Mouse (Mus musculus): Measurements from ENCODE around the gene Ppp2r1a.

DNA sequence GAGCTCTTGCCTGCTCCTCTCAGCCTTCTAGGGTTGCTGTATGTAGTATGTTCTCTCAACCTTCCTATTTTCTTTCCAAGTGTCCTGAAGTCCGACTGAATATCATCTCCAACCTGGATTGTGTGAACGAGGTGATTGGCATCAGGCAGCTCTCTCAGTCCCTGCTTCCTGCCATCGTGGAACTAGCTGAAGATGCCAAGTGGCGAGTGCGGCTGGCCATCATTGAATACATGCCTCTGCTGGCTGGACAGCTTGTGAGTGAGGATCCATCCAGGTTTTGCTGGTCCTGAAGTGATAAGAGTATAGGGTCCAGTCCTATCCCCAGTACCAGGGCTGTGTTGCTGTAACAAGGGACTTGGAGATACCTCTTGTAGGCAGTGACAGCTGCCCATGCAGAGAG lies 15.3 kb downstream of the Ppp2r1a start:
- TF ChIP-seq CTCF (IDR thresholded peaks at IDR 0.05; ENCODE audit: control insufficient read depth, insufficient read depth, insufficient replicate concordance, low read depth, low read length), result no peak
- no peak for TF ChIP-seq POLR2A (IDR thresholded peaks at IDR 0.05; ENCODE audit: control insufficient read depth, low read depth, low read length)

All from testis, adult 2 months (tissue).